Mouse (Mus musculus) adrenal gland, postnatal 14 days (tissue): Measurements from ENCODE around the gene Dpp7. TPM values are rescaled to one million over a fixed set of nuclear protein-coding genes. Genes with fewer than 3 reads are reported as not detected.

Experiments
- DNase-seq: peaks from one replicate; pipeline ENCODE4 v3.0.0; 2021; ENCODE audit warnings: mixed read lengths
- total RNA-seq: library from RNA; stranded (reverse); gene quantifications from 2 replicates; pipeline ENCODE4 v1.2.3, GENCODE M21; 2021

Dpp7 gene
- total RNA-seq, 1 experiment from 2014 or later = 20.8 TPM

DNA sequence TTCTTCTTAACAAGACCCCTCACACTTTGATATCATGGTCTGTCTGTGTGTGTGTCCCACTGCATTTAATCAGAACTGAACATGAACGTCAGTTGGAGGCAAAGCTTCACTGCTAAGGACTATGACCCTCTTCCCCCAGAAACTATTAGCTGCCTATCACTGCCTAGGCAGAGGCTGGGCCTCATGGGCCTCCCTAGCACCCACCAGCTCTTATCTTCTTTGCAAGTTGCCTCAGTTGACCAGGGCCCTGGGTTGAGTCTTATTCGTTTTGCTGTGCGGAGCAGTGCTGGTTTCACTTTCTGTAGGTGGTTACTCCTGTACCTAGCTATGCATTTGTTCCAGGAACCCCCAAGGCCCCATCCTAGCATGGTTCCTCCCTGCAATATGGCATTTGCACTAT lies 13.8 kb upstream of the Dpp7 start:
- DNase-seq = no peak

DNA sequence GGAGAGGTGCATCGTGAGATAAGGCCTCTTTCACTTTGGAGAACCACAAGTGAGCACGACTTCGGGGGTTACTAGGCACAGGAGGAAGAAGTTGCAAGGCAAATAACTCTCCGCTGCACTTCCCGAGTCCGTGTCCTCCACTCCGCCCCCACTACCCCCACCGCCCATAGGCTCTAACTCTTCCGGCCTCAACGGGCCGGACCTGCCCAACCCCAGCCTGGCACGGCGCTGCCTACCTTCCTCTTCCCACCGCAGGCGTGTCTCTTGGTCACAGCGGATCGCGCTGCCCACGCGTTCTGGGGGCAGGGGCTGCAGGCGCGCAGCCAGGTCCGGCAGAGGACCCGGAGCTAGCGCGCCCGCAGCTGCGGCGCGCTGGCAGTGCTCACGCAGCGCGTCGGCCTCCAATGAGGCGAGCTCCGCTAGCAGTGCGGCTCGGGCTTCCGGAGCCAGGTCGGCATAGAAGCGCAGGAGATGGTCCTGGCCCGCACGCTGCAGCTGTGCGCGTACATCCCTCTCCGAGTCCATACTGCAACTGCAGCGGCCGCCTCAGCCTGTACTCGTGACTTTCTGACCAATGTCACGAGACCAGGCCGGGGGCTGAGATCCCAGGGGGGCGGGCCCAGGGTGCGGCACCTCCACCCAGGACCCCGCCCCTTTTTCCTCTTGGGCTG lies 9.1 kb upstream of the Dpp7 start, which contains the start of gene Uap1l1:
Gene Uap1l1, minus strand, starts transcription at position 592 of the 671 bp plus-strand sequence.
- DNase-seq = peak; percentile 90

DNA sequence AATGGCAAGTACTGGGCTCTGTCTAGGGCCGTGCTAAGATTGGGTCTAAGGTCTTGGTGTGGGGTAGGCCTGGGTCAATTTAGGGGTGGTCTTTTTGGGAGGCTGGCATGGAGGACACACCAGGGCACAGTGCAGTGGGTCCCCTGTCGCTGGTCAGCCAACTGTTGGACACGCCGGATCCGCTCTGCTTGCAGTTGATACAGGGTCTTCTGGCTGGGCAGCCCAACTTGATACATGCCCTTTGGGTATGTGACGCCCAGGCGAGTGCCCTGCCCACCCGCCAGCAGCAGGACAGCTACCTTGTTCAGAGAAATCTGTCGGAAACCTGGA lies 8.6 kb upstream of the Dpp7 start:
- DNase-seq = no peak

DNA sequence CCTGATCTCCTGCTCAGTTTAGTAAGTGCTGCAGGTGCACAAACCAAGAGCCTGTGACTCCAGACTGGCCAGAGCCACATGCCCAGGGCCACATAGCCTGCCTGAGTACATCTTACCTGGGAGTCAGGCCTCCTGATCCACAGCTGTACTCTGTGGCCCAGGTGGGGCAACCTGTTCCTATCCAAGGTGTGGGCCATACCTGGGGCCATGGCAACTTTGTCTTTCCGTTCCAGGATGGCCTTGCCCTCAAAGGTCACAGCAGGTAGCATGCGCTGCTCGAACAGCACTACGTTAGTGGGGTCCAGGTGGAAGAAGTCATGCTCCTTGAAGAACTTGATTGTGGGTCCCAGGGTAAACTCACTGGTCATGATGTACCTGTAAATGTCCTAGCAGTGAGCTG lies 8.2 kb upstream of the Dpp7 start:
- no peak for DNase-seq

DNA sequence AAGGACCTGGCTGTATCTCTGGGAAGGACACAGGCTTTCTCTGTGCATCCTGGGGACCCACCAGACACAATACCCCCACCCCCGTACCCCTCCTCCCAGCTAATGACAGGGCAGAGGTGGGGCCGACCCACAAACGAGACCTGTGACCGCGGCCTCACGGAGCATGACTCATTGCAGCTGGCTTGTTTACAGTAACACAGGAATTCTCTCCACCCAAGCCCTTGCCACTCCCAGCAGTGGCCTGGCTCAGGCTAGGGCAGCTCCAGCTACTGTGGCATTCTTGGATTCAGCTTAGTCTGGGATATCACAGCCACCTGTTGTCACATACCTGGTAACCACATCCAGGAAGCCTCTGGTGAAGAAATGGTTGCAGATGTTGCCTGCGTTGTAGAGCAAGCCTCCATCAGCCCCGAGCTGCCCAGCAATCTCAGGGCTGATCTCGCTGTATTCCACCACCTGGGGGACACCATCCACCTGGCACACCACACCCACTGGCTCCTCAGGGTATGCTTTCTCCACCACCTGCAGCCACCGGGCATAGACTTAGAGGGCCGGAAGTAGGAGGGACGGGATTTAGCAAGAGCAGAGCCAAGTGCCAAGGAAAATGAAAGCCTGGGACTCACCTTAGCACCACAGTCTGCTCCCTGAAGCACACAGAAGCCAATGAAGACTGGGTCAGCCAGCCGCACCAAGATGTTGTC lies 7.5 kb upstream of the Dpp7 start:
- DNase-seq = no peak

DNA sequence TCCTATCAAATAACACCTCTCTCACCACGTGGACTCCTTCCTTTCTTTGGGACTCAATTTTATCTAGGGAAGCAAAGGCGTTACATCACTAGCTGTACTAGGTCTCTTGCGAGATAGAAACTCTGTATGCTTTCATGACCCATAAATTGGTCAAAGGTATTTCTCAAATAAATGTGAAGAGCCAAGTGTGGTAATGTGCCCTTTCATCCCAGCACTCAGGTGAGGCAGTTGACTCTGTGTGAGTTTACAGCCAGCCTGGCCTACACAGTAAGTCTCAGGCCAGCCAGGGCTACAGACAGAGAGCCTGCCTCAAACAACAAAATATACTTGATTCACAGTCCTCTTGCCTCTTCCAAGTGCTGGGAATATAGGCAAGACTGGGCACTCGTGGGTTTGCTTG lies 3.7 kb upstream of the Dpp7 start:
- no peak for DNase-seq

DNA sequence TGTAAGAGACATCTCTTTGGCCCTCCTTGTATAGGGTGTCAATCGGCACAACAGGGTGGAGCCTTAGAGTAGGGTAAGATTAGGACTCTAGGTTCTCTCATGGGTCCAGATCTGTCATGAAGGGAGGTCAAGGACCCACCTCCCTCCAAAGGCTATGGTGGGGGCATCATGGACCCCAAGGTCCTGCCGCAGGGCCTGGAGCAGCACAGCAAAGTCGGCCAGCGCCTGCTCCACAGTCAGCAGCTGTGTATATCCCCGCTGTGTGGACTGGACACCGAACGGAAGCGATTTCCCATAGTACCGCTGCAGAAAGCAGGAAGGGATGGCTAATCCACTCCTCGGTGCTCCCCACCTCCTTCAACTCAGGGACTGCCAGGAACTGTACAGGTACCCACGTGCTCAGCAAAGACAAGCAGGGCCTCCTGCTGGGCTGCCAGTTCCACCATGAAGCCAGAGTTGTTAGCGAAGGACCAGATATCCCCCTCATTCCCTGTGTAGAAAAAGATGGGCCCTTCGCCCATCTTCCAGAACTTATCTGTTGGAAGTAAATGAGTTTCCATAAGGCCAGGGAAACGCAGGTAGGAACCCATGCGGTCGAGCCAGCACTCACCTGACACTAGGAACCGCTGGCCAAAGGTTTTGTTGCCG lies 616 bp downstream of the Dpp7 start:
- DNase-seq = no peak

DNA sequence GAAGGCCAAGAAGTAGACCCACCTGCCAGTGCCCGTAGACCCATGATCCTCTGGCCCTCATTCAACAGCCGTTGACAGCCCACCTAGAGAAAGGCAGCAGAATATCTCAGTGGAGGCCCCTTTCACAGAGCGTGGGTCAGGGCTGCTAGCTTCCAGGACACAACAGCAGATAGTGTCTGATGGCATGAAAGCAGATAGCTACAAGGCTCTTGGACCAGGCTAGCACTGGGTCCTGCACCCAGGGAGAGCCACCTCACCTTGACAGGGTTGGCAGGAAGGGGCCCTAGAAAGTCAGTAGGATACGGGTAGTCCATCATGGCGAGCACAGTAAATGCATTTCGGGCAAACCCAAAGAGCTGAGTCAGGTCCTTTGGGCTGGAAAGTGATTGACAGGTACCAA lies 1.9 kb downstream of the Dpp7 start:
- no peak for DNase-seq

DNA sequence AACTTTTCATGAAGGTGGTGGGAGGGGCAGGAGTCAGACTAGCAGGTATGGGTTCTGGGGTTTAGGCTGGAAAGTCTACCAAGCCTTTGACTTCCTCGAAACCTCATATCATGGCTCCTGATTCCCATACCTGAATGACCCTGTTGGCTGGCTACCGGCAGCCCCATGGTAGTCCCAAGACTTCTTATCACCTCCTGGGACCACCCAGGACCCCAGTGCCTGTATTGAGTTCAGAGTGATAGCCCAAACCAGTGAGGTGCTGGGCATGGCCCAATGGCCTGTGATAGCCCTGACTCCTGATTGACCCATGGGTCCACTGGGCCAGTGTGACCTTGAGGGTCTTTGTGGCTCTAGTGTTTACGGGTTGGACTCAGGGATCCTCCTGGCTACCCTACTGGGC lies 5.5 kb downstream of the Dpp7 start:
- no peak for DNase-seq

DNA sequence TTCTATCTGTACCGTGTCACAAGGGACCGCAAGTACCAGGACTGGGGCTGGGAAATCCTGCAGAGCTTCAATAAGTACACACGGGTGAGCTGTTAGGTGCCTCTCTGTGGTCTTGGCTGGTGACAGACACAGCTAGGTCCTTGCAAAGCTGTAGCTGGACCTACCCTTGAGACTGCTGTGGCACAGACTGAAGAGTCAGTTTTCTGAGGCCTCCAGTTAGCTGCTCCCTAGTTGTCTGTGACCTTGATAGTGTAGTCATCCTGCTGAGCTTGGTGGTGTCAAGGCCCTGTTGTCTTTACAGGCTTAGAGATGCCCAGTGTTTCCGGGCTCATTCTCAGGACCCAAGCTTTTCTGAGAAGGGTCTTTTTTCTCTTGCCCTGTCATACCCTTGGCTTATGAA lies 6.7 kb downstream of the Dpp7 start:
- DNase-seq = peak; percentile 48

DNA sequence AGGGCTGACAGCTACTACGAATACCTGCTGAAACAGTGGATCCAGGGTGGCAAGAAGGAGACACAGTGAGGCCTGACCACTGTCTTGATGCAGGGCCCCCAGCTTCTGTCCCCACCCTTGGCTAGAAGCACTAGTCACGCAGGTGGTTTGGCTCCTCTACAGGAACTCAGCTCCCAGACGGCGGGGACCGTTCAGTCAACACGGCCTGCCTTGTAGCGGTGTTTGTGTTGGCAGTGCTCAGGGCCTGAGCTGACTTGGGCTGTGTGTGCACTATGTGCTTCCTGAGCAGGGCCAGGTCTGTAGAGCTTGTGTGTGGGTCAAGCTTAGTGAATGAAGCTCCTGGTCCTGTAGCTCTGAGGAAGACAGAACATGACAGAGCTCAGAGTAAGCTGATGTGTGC lies 8.0 kb downstream of the Dpp7 start:
- no peak for DNase-seq

DNA sequence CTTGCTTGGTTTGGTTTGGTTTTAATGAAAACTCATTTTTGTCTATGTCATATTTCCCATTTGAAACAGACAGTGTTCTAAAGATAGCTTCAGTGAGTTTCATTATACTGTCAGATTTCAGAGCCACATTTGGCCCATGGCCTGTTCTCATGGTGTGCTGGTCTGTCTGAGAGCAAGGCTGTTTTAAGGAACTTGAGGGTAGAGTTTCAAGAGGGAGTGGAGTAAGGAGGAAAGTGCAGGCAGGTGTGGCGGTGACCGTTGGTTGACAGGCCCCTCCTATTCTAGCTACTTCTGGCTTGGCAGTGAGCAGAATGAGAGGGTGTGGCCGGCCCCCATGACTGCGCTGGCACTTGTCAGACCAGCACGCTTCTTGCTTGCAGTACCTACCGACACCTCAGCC lies 17.9 kb downstream of the Dpp7 start:
- no peak for DNase-seq

DNA sequence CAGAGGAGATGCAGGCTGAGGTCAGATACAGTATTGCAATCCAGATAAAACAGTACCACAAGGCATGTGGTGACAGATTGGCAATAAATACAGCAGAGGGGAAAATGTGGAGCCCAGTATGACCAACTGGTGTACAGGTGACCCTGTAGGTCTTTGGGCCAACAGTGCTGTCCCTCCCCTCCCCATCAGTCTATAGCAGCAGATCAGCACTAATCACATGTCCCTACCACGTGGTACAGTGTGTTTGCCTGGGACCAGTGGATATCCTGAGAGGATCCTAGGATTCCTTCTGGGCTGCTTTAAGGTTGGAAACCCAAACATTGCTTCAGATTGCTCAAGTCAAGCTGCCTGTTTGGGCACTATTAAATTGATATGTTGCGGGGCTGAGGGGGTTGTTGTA lies 22.6 kb downstream of the Dpp7 start:
- DNase-seq = no peak

DNA sequence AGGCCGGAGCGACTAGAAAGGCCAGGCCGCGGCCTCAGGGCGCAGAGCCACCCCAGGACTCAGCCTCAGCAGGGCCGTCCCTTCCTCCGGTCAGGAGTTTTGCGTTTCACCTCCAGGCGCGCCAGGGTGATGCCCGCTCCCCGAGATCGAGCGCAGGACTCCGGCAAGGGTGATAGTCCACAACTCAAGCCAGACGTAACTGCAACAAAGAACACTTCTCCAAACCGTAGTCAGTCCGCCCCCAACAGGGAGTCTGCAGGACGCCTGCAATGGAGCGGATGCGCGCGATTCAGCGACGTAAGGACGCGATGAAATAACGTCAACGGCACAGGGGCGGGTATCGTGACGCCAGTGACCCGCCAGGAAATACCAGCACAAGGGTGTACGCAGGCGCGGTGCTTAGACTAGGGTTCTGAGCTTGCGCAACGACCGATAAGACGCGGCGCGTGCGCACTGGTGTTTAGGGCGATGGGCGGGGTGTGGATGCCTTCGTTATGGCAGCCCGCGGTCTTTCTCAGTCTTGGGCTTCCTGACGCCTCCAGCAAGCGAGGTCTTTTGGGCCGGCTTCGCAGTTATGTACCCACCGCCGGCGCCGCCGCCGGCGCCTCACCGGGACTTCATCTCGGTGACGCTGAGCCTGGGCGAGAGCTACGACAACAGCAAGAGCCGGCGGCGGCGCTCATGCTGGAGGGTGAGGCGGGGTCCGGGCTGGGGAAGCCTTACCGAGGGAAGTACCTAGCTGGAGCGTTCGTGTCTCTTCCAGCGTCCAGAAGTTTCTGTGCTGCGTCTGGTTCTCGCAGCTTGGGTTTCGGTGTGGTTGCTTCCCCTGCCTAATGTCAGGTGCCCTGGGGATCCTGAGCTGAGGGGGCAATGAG lies 23.6 kb downstream of the Dpp7 start, which contains the start of gene Man1b1:
Gene Man1b1, plus strand, starts transcription at position 53 of the 875 bp plus-strand sequence.
- peak; percentile 100 for DNase-seq

DNA sequence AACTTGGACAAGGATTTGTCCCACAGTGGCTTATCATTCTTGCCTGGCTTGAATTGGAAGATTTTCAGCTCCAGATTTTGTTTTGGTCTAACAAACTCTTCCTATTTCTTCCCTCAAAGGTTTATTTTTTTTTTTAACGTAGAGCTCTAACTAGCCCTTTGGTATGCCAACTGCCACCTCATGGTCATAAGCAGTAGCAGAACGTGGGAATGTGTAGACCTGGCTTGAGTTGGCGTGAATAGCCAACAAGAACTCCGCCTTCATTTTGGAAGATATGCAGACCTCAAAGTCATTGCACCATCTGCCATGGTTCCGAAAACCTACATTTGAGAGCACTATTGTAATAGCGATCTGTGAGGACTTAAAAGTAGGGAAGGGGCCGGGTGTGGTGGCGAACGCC lies 24.7 kb downstream of the Dpp7 start:
- no peak for DNase-seq

DNA sequence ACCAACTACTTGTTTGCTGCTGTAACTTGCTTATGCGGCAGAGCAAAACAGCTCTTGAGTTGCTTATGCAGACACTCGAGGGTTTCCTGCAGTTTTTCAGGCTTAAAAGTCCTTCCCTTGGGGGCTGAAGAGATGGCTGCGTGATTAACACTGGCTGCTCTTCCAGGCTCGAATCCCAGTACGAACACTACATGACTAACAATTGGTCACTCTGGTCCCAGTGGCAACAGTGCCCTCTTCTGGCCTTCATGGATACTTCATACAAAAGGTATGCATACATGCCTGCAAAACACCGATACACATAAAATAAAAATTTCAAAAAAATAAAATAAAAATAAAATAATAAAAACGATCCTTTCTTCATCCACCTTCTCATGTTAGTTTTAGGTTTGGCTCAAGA lies 27.7 kb downstream of the Dpp7 start:
- peak; percentile 63 for DNase-seq

DNA sequence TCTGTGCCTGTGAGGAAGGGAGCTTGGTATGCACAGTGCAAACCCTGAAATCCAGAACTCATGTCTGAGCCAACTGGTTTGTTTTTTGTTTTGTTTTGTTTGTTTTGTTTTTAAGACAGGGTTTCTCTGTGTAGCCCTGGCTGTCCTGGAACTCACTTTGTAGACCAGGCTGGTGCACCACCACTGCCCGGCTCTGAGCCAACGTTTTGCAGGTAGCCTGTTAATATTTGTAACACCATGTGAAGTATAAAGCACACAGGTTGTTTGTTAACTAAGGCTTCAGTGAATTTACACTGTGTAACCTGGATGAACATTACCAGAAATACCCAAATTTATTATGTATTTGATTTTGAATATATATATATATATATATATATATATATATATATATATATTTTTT lies 30.1 kb downstream of the Dpp7 start:
- no peak for DNase-seq

DNA sequence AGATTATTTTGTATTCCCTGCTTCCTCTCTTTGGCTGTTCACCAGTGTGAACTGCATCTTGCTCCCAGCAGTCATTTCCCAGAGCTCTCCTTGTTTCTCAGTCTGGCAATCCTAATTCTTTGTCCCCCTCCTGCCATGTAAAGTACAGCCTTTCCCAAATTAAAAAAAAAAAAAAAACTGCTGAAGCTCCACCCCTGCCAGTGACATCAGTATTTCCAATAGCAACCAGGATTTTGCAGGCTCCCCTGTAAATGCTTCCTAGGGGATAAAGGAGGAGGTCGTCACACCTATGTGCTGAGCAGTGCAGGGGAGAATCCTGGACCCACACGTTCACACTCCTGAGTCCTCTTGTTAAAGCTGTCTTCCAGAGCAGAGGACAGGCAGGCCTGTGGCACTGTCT lies 36.1 kb downstream of the Dpp7 start:
- no peak for DNase-seq

DNA sequence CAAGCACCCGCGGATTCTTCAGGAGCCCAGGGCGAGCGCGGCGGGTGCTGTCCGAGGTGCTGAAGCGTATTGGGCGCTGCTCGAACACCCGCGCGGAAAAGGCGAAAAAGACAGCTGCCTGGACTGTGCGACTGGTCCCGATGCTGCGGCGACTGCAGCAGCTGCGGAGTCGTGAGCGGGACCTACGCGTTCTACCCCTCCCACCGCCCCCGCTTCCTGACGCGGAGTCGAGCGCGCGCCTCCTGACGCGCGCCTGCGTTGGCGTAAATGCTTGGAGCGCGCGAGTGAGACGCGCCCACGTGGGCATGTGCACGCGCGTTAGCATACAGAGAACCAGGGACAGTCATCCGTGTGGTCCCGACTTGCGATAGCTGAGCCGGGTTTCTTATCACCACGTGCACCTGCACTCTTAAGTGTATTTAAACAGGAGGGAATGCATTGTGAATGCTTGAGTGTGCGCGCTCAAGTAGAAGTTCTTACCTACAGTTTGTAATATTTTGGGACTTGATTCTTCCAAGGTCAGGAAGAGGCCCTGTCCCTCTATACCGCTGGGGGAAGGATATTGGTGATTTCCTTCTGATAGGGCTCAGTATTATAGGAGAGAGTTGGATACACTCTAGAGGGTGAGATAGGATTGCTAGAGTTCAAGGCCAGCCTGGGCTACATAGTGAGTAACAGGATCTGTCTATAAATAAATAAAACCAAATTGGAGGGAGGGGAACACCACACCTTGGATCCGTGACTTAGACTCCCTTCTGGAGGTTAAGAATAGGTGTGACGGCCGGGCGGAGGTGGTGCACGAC lies 37.0 kb downstream of the Dpp7 start, which contains the start of gene Grin1:
Gene Grin1, minus strand, starts transcription at position 217 of the 803 bp plus-strand sequence.
- DNase-seq = peak; percentile 80

DNA sequence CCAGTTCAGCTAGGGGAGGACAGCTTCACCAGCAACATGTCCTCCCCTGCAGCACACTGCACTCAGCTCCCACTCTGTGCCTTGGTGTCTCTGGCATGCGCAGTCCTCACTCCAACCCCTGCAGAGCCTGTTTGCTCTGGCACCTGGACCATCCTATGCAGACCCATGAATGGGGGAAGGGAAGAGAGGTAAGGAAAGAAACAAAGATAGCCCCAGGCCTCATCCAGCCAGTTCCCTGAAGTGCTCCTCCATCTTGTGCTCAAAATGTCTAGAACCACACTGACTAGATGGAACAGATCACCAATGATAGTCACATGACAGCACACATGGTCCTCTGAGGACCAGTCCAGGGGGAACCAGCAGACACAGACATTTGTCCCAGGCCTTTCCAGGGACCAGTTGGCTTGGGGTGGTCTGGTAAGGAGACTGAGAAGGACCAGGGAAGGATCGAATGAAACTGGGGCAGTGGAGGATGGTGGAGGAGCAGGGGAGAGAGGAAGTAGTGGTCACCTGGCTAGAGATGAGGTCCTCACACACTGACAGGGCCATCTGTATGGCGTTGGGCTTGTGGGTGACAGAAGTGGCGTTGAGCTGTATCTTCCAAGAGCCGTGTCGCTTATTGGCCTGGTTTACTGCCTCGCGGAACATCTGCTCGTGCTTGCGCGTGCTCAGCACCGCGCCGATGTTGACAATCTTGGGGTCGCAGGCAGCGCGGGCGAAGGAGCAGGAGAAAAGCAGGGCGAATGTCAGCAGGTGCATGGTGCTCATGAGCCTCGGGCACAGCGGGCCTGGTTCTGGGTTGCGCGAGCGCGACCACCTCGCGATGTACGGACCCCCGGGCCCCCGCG lies 37.8 kb downstream of the Dpp7 start:
- DNase-seq = no peak

DNA sequence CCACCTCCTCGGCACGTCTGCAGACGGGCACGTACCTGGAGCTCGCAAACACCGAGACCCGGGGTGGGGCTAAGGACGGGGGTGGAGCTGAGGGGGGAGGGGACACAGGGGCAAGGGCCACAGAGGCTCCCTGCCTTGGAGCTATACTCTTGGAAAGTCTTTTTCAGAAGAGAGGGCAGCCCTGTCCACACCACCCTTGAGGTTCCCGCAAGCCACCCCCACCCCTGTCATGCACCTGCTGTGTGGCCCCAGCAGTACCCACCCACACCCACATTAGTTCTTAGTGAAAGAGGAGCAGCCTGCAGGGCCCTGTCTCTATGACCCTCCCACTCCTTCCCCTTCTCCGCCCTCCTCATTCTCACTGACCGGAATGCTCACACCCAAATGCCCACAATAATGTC lies 44.7 kb downstream of the Dpp7 start:
- no peak for DNase-seq
